Mouse (Mus musculus) MEL-GATA-1-ER (cell line): ENCODE data around the gene Cdh13.

Experiments
- DNase-seq: peaks from one replicate; pipeline ENCODE4 v3.0.0-alpha.2; 2012; ENCODE audit warnings: low read depth; ENCODE audit errors: extremely low read depth

Cdh13 gene

DNA sequence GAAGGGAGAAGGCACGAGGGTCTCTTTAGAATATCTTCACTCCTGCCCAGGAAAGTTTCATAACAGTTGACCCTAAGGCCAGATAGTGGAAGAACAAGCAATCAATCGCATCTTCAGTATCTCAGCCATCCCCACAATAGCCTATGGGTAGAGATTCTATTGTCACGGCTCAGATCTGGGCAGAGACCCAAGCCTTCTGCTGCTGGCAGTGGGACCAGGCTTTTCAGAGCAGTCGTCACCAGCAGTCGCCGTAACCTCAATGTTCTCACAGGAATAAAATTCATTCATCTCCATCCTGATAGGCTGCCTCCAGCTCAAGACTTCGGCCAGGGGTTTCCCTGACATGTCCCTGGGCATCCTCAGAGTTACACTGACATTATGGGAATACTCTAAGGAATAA is 751.6 kb downstream of the Cdh13 start:
- DNase-seq = no peak

DNA sequence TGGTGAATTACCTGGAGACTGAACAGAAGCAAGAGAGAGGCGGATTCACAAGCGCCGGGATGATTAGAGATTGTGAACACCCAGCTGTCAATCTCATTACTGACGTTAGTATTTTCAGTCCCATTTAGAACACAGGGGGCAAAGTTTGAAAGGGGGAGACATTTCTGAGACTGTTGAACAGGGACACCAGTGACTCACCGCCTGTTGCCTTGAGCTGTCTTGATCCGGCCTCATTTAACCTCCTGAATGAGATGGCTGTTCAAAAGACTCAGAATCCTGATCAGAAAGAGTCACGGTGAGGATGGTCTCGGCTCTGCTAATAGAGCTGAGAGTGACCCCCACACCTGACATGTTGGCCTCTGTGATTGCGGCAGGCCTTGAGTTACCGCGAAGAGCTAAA is 754.0 kb downstream of the Cdh13 start:
- DNase-seq = no peak

DNA sequence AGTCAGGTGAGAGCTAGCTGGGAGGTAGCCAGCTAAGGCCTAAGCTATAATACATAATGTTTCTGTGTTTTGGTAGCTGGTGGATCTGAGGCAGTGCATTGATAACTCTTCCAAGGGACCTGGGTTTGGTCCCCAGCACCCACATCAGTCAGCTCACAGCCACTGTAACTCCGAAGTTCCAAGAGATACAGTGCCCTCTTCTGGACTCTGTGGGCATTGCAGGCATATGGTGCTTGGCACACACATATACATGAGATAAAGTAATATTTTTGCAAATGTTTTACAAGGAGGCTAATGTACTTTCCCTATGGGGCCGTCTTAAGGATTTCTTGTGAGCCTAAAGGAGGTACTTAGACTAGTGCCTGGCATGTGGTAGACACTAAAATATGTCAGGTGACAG is 755.8 kb downstream of the Cdh13 start:
- DNase-seq = no peak

DNA sequence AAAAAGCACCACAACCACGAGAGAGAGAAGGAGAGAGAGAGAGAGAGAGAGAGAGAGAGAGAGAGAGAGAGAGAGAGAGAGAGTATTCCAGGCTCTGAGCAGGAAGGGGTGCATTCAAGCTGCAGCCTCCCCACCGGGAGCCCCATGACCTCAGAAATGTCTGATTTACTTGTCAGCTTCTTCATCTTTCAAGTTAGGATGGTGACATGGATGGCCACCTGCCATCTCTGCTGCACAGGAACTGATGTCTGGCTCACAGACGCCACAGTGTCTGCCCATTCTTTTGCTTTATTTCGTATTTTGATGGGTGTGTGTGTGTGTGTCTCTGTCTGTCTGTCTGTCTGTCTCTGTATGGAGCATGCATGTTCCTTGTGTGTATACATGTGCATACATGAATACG is 774.3 kb downstream of the Cdh13 start:
- DNase-seq = no peak

DNA sequence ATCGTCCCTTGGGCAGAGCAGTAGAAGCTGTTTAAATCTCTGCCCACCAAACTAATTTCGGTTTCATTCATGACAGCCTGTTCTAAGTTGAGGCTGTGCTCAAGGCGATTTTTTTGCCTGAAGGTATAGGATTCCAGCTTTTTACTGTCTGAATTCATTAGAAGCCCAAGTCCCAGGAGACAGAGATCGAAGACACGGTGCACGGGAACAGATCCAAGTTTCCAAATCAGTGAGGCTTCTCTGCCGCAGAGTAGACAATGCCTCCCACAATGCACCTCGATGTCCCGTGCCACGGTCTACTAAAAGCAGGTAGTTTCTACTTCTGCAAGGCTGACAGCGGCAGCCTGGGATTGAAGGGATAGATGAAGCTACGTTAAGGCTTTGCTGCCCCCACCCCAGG is 778.1 kb downstream of the Cdh13 start:
- DNase-seq = no peak

DNA sequence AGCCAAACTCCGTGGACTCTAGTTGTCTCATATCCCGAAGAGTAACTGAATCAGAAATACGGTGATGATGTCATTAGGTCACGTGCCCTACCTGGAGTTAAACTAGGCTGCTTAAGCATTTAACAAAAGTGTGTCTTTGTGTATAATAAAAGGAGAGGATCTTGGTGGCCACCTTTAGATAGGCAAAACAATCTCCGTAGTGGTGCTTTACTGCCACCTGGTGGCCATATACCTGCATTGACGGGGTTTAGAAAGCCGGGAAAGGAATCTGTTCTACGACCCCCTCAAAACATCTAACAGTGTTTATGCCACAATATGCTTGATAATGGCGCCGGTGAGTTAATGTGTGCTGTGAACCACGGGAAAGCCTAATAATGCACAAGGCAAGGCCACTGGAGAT is 781.0 kb downstream of the Cdh13 start:
- no peak for DNase-seq

DNA sequence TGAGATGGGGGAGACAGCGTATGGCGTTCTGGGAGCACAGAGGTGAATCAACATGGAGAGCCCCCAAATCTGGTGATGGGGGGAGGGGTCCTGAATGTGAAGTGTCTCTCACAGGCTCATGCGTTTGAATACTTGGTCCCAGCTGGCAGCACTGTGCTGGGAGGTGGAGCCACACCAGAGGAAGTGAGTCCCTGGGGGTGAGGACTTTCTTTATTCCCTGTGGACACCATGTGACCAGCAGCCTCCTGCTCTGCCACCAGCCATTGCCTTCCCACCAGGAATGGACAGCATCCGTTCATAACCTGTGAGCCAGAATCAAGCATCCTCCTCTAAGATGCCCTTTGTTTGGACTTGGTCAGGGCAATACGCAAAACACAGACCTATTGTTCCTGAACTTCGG is 788.8 kb downstream of the Cdh13 start:
- DNase-seq = no peak

DNA sequence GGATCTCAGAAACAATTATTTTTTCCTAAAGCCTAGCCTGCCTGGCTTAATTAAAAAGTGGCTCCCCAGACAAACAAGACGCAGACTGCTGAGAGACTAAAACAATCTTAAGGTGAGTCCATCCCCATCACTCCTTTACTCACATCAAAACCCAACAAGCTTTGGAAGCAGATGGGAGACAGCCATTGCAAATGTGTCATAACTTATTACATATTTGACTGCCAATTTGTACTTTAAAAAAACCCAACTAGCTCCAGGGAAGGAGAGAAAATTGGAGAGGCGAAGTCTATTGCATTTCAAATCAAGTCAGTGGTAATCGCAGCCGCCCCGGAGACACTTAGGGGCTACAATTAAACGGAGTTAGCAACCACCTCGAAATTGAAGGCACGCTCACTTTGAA is 801.5 kb downstream of the Cdh13 start:
- no peak for DNase-seq

DNA sequence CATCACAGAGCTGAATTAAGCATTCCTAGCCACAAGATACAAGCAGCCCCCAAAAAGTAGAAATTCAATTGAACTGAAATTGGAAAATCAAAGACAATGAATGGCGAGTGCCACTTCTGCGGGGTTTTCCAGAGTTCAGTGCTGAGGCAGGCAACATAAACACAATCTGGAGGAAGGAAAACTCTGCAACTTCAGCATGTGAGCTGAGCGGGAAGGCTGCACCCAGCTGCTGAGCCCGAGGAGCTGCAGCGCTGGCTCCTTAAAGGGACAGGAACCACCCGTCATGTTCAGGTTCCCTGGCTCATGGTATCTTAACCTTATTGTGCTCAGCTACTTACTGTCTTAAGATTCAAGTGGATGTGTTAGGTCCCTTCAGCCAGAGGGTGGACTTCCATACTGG is 814.7 kb downstream of the Cdh13 start:
- DNase-seq = no peak

DNA sequence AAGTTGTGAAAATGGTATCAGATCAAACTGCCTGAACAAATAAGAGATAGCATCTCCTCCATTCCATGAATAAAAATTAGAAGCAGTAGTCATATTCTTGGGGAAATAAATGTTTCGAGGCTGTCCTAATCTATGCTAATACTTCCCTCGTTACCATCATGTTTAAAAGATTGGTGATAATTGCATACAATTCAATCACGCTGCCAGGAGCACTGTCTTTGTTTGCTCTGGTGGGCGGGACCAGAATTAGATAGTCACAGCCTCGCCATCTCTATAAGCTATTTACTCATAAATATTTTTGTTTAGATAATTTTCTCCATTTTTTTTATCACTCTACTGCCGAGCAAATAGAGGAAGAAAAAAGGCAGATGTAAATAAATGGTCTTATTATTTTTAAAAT is 819.3 kb downstream of the Cdh13 start:
- no peak for DNase-seq

DNA sequence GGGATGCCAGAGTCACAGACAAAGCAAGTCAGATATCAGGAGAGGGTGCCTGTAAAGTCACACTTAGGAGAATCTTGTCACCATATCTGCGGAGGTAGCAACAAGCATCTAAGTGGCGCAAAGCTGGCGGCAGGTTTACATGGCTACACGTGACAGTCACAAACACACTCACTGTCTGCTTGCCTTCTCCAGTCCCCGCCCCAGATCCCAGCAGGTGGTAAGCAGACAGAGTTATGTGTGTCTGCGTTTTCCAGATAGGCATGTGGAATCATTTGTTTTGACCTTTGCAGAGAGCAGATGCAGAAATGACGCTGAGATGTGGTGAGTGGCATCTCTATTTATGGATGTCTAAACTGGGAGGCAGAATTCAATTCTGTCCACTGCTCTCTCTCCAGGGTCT is 826.1 kb downstream of the Cdh13 start:
- DNase-seq = no peak

DNA sequence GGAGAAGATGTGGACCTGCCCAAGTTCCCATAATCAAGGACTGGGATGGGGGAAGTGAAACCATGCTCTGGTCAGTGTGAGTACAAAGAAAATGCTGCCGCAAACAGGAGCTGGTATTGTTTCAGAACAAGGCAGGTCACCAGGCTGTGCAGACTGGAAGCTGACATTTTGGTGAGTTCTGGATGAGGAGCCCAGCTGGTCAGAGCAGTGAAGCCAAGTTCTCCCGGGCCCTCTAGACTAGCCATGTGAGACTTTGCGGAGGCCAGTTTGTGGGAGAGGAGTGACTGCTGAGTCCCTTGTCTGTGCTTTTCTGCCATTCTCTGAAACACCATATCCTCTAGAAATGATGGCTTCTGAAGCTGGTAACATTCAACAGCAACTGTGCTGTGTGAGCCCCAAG is 829.3 kb downstream of the Cdh13 start:
- DNase-seq = no peak

DNA sequence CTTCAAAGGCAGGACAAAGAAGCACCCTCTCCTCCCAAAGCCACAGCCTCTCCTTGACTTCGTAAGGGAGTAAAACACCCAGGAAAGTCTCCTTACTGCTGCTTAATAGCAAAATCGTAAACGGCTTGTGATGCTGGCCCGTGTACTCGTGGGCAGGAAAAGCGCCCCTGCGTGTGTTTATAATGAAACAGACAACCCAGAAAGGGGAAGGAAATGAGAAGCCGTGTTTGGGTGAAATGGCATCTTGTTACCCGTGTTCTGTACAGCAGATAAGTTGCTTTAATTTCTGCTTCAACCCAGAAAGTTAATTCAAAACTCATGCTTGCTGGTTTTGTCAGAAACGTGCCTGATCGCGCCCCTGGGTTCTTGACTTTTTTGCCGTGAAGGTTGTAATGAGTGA is 837.7 kb downstream of the Cdh13 start:
- no peak for DNase-seq

DNA sequence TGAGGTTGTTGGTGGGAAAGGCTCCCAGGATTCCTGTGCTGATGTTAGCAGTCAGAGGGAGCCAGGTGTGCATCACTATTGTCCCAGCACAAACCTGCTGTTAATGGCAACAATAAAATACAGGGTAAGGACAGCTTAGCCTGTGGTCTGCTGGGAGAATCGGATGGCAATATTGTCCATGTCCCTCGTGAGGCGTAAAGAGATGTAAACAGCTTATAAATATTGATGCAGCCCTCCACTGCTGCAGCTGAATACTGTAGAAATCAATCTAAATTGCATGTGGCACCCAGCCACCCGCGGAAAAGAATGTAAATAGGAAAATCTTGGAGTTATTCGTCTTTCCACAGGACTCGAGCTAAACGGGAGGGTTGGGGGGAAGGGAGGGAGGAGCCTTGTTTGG is 844.3 kb downstream of the Cdh13 start:
- no peak for DNase-seq

DNA sequence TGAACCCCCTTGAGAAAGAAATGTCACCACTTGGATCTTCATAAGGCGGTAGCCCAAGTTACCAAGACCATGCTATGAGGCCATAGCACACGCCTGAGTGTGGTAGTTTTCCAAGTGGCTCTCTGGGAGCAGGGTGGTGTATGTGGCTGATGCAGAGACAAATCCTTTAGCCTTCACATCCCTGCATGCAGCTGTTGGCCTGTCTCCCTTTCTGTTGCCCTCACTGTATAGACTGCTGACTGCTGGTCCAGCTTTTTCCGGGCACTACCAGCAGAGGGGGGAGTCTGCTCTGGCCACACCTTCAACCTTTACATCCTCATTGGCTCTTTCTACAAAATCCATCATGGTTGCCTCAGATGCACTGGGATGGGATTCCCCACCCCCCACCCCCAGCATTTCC is 844.7 kb downstream of the Cdh13 start:
- DNase-seq = no peak

DNA sequence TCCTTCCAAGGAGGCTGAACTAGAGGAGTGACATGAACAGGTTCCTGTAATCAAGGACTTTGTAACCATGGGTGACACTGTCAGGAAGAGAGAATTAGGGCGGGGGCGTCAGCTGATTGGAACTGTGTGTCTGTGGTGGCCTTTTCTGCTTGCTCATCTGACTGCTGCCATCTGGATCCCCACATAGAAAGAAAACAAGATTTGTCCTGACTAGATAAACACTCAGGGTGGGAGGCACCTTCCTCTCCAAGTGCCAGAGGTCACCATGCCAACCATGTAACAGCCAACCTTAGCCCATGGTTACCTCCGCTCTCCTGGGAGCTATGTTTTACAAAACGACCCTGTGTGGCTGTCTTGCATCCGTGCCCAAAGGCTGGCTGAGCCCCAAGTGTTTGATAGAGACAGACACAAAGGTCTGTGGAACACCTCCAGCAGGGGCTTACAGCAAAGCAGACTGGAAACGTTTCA is 873.0 kb downstream of the Cdh13 start:
- no peak for DNase-seq

DNA sequence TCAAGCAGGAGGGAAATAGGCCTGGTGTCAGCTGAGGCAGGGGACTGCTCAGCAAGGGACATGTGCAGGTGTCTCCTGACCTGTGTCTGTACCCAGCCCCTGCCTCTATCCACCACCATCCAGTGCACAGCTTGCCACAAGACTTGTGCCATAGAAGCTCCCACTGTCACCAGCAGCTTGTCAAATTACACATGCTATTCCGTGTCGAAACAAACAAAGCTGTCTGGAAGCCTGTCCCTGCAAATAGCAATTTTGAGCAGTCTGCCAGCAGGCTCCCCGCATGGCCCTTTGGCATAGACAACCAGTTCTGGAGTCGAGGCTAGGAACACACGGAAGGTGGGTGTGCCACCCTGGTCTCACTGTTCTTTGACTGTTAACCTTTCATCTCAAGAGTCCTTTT is 875.1 kb downstream of the Cdh13 start:
- DNase-seq = no peak

DNA sequence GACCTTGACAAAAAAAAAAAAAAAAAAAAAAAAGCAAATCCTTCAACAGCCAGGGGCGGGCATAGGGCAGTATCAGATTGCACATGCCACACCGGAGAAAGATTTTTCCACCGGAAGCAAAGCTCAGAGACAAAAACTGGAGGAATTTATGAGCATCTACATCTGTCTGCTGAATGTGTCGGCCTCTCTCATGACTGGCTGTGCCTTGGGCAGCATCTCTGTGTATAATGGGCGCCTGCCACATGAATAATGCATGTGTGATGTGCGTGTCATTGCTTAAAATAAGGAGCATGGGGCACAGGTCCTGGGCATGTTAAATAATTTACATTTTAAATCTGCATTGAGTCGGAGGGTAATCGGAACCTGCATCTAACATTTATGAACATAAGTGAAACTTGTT is 876.3 kb downstream of the Cdh13 start:
- DNase-seq = no peak

DNA sequence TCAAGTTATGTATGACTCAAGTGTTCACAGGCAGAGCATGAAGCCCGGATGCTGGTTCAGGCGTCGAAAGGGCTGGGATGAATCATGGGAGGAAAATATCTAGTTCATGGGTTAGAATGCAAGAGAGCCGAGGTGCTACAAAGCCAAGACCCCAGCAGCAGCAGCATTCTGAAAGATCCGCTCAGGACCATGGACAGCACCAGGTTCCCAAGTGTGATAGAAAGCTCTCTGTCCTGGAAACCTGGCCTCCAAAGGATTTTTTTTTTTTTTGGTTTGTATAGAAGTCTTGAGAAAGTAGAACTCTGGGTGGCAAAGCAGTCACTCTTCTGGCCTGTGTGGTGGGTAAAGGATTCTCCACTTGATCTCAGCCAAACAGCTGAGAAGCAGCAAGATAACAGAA is 880.5 kb downstream of the Cdh13 start:
- no peak for DNase-seq

DNA sequence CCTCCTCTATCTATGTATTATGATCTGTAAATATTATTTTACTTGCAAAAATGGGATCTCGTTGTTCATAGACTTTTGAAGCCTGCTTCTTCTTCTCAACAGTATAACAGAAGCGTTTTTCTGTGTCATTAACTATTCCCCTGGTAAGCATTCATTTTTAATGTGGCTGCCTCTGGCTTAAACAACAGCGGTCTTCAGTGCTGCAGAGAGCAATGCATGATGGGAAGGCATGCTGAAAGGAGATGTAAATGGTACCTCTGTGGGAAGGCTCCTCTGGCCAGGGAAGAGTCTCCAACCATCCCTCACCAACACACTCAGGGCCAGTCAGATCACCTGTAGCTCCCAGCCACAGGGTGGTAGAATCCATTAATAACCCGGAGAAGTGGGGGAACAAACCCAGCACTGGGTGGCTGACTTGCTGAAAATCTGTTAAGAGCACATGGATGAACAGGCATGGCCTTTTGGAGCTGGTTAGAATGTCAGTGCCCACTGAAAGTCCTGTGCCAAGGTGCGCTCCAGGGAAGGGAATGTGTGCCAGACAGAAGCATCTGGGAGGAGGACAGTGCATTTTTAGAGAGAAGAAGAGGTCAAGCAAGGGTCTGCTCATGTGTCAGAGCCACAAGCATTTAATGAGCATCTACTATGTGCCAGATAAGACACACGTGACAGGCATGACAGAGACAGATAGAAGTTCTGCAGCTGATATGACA is 893.8 kb downstream of the Cdh13 start:
- no peak for DNase-seq

DNA sequence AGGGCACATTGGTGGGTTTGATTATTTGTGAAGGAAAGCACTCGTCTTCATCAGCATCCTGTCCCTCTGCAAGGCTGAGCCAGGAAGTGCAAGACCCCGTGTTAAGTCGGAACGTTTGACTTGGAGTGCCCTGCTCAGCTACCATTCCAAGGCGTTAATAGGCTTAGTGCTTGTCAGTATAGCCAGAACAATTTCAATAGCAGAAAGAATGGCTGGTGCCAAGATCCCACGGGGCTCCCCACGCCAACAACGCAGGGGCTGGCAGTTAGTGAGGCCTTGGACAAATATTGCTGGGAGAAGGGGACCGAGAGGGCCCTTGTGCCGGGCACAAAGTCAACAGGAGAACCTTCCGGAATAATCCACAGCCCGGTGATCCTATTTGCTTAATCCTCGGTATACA is 897.1 kb downstream of the Cdh13 start:
- DNase-seq = no peak

DNA sequence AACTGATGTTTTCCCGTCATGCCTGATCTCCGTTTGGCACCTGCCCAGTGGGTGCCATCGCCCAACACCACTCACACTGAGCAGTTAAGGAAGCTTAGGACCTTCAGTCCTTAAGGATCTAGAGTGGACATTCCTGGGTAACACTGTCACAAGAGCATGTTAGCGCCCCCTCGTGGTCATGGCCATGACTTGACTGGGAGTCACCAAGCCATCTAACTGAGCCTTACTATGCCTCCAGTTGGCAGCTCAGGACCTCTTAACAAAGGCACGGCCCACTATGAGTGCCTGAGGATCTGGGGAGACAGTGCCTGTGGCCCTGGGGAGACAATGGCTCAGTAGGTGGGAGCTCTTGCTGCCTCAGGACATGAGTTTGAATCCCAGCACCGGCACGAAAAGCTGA is 912.2 kb downstream of the Cdh13 start:
- DNase-seq = no peak

DNA sequence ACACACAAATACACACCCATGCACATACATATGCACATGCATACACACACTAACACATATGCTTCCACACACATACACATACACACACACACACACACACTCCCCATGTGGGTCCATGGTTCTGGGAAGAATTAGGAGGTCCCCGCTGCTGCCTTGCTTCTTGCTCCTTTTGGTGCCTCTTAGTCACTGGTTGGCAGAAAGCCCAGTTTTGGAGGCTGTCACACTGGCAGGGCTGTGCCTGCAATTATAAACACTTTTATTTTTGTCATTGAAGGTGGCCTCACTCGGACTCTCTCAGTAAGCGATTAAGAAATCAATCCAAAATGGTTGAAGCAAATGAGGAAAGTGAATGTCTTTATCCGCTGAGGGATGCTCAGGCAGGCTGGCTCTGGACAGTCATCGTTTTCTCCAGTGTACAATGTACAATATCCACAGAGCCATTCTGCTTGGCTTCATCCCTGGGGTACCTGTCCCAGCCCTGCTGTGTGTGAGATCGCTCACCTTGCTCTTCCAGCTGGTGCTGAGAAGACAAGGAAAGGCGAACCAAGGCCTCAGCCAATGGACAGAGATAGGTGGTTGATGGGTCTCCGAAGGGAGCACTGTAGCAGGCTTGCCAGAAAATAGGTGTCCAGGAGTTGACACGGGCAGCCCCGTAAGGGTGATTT is 913.1 kb downstream of the Cdh13 start:
- DNase-seq = no peak
